Mouse (Mus musculus) large intestine, adult 2 months (tissue): ENCODE measurements at regions not wholly inside any gene's neighbourhood (a gene's known extent, or its start where the extent isn't known, plus 50 kb on each side); places are given as distances from the start of the nearest gene placed in this dataset.

Source experiments
- DNase-seq: peaks from one replicate; pipeline ENCODE4 v3.0.0-alpha.2; 2012; ENCODE audit warnings: low read depth, low spot score
- WGBS: fragments of 180-500 bp; shearing (Covaris S2); methylation state at CpG from one replicate; pipeline ENCODE4 v1.1.7; 2018; 5-methylcytosine and 5-hydroxymethylcytosine counted together

GRCm38 (mm10) chr2:45339866-45340265 lies 222.7 kb upstream of the Zeb2 start:
- 42% methylated on average over 1 of the region's 1 CpGs for WGBS
- no peak for DNase-seq

- no peak for DNase-seq
Observed at GRCm38 (mm10) chr2:45338809-45339208, 221.6 kb upstream of the Zeb2 start.

DNA sequence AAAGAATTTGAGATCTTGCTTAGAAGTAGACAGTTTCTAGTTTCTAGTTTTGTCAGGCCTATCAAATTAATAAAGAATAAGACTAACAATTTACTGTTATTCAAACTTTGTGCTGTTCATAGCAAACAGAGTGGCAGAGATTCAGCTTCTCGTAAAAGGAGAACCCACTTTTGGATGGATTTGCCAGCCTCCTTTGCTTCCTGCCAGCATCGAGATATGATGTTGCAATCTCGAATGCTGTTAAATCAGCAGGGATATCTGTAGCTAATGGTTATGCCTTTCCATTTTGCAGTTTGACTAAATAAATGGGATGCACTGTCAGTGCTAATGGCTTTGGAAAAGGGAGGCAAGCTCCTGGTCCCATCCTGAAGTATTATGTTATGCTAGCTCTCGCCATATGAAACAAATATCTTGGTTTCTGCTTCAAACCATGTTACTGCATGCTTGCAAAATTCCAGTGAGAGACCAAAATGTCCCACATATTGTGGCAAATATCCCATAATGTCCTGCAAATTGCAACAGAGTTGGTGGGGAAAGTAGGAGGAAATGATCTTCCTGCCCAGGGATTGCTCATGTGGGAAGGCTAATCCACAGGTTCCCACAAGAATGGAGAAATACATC lies 199.9 kb upstream of the Zeb2 start:
- no peak for DNase-seq
- 81% methylated on average over 4 of the region's 4 CpGs for WGBS

DNA sequence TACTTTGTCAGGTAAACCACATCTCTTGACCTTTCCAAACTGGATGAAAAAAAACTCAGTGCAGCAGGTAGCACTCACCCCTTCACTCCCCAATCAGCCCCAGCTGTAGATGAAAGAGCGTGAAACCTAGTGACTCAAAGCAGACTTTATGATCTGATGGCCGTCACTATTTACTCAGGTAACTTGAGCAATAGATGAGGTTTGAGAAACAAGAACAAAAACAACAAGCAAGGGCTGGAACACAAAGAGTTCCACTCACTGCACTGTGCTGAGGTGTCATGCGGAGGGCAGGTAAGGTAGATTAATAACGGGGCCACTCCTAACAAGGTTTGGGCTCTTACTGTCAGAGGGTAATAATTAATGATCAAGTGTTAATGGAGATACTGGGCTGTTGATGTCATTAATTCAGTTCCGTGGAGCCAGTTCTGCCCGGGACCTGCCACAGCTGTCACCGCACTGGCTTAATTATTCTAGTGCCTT lies 170.4 kb upstream of the Zeb2 start:
- 53% methylated on average over 7 of the region's 7 CpGs for WGBS
- DNase-seq: no peak

DNA sequence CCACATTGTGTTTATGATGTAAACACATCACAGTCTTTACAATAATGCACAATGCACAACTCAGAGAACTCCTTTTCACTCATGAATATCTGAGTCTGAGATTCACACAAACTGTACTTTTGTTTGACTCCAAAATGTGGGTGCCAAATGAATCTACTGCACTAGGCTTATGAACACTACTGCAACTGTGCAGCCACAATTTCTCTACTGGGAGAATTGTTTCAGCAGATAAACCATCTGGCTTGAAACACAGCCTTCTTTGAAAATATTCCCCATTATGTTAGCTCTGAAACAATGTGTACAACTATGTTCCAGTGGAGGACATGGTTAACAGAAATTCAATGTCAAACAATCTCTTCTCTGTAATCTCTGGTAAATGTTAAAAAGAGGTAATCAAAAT lies 166.6 kb upstream of the Zeb2 start:
- no peak for DNase-seq

GRCm38 (mm10) chr2:45279490-45279889 lies 162.3 kb upstream of the Zeb2 start:
- 61% methylated on average over 4 of the region's 4 CpGs for WGBS
- DNase-seq: no peak

DNA sequence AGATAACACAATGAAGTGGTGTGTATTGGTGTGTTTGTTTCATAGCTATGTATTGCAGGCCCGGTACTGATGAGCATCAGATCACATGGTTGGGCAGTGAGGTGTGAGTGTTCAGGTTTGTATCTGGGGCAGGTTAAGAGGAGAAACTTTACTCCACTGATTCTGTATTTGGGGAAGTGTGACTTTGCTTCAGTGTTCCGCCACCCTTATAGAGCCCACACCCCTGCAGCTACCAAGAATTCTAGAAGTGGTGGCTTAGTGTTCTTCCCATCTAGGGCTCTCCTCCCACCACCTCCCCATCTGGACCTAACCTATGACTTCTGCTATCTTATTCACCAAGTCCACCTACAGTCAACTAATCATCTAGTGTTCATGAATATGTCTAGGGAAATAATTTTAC lies 160.4 kb upstream of the Zeb2 start:
- DNase-seq: no peak
- WGBS: 92% methylated on average over 2 of the region's 2 CpGs

GRCm38 (mm10) chr2:45276703-45277102 lies 159.5 kb upstream of the Zeb2 start:
- WGBS: 66% methylated on average over 1 of the region's 1 CpGs

DNA sequence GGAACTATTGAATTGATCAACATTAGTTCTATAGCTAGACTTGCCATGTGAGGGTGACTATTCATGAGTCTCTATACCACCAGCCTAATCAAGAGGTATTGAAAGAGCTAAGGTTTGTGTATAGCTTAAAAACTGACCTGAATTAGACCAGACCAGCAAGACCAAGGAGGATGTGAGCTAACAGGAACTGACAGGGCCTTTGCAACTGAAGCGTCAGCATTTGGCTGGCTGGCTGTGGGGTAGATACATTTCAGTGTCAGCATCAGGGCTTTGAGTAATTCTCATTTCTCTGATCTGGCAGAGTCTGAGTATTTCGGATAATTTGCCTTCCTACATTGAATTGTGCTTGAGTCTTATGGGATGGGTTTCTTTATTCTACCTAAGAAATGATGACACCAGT lies 152.8 kb upstream of the Zeb2 start:
- no peak for DNase-seq
- WGBS: 83% methylated on average over 2 of the region's 2 CpGs

More at GRCm38 (mm10) chr2:45276703-45277102, 159.5 kb upstream of the Zeb2 start:
- DNase-seq: no peak

GRCm38 (mm10) chr2:45265819-45266218 lies 148.6 kb upstream of the Zeb2 start:
- 43% methylated on average over 2 of the region's 2 CpGs for WGBS
- DNase-seq: no peak

DNA sequence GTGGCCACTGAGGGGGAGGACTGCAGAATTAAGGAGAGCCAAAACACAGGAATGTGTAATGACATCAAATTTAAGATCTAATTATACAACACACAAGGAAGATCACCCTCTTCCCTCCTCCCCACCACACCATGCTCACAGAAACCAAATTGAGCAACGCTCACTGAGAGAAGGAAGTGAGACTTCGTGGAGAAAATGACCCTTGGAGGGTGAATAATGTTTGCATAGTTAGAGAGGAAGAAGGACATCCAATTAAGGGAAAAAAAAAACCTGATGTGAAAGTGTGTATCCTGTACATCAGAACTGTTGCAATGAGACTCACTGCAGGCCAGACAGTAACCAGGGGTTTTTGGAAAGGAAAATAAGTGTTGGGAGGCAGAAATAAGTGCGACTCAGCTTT lies 144.8 kb upstream of the Zeb2 start:
- 43% methylated on average over 3 of the region's 3 CpGs for WGBS
- no peak for DNase-seq

DNA sequence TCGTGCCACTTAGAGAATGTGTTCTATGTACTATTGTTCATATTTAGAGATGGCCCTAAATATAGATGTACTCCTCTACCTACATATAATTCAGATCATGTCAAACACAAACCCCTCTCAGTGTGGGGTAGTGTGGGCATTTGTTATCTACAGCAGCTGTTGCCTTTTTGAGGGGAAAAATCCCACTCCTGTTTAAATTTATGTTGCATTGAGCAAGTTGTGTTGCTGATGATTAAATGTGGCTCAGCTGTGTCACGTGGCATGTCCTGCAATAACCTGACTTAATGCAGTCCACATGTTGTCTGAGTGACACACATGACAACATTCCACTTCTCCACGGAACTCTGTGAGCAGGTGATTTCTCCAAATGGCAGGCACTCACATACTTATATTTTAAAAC lies 141.7 kb upstream of the Zeb2 start:
- DNase-seq: no peak
- 73% methylated on average over 3 of the region's 3 CpGs for WGBS

DNA sequence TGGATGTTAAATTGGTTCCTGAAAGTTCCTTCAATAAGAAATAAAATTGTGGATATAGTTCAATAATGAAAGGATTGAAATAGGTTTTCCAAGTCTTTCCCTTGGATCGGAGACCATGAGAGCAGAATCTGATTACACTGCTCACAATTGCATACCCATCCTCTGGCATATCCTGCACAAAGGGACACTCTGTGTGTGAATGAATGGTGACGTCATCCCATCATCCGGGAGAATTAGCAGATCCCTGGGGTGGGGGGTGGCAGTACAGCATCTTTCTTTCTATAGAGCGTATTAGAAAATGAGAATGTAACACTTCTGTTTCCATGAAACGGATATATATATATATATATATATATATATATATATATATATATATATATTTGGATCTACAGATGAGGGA lies 139.2 kb upstream of the Zeb2 start:
- DNase-seq: no peak
- 88% methylated on average over 5 of the region's 5 CpGs for WGBS

- DNase-seq: no peak
- 23% methylated on average over 4 of the region's 4 CpGs for WGBS
Observed at GRCm38 (mm10) chr2:45253936-45254335, 136.7 kb upstream of the Zeb2 start.

DNA sequence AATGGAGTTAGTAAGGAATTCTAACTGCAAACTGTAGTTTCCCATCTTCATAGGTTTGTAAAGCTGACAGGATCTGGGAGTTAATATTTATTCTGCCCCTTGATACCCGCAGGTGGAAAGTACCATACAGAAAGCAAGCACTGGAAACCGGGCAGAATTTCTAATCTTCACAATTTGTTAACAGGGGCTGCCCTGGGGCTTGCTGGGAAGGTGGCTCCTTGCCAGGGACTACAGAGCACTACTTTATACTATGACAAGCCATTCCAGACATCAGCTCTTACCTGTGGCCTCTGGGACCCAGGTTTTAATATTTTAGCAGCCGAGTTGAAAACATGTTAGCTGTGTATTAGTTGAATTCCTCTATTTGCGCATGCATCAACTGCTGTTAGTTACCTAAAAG lies 135.1 kb upstream of the Zeb2 start:
- 72% methylated on average over 4 of the region's 4 CpGs for WGBS
- no peak for DNase-seq

DNA sequence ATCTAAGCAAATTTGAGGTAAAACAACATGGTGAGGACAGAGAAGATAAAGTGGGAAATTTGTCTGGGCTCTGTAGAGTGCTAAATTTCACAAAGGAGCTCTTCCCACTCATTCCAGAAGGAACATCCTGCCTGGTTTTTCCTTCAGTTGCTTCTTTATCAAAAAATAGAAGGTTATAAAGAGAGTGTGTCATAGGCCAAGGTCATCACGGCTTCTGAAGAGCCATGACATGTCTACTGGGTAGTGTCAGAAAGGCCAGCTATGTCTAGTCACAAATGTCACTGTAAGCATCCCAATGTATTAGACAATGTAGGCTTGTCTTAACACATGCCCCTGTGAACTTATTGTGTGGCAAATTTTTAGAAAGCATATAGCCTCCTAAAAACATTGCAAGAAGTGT lies 132.5 kb upstream of the Zeb2 start:
- WGBS: 64% methylated on average over 1 of the region's 1 CpGs

DNA sequence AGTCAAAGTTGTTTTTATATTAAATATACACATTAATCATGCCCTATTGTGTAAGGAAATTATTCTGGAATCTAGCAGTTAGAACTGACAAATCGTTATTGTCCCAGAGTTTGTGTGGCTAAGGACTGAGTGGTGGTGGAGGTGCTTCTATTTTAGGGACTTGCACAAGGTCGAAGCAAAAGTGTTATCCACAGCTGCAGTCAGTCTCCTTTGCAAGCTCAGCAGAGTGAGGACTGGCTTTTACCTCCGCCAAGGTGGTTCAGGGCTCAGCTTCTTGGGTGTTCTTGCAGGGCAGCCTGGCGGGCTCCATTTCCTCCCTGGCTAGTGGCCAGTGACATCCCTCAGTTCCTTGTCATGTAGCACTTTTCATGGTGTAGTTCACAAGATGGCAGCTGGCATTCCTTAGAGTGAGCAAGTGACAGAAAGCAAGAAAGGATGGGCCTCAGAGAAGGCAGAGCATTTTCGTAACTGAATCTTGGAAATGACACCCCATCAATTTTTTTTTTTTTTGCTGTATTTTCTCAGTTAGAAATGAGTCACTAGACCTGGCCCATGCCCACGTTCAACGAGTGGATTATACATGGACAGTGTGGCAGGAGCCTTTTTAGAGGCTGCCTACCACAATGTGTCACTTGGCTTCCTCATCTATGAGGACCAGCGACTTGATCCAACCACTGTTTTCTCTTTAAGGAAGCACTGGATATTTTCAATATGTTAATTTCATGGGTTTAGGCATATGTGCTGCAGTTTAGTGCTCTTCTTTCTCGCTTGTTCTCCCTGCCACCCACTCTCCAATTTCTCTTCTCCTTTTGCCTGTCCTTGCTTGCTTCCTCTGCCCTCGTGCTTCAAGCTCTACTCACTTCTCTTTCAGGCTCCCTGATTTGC lies 129.1 kb upstream of the Zeb2 start:
- 72% methylated on average over 10 of the region's 10 CpGs for WGBS
- no peak for DNase-seq

More for the DNA sequence above, 132.5 kb upstream of the Zeb2 start:
- DNase-seq: no peak

GRCm38 (mm10) chr2:45245506-45245905 lies 128.3 kb upstream of the Zeb2 start:
- WGBS: 73% methylated on average over 1 of the region's 1 CpGs
- no peak for DNase-seq

DNA sequence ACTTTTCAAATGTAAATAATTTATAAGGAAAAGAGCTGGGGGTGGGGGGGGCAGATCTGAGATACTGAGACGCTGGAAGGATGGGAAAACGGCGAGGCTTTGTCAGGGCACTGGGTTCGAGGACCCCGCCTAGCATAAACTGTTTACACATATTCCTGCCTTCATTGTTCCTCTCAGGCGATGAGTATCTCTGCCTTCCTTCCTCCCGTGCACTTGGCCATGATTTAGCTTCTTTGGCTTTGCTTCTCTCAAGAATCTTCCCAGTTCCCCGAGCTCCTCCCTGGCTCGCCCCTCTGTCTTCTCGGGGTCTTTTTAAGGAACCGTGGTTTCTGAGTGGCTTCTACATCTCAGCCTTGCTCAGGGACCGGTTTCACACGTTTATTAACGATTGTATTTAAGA lies 127.3 kb upstream of the Zeb2 start:
- 71% methylated on average over 14 of the region's 14 CpGs for WGBS
- no peak for DNase-seq

- 48% methylated on average over 16 of the region's 16 CpGs for WGBS
- DNase-seq: no peak
Observed at GRCm38 (mm10) chr2:45239501-45240292, 122.5 kb upstream of the Zeb2 start.
